Comparison of ENCODE assay signal across 9 mouse cellular contexts in the genomic region with DNA sequence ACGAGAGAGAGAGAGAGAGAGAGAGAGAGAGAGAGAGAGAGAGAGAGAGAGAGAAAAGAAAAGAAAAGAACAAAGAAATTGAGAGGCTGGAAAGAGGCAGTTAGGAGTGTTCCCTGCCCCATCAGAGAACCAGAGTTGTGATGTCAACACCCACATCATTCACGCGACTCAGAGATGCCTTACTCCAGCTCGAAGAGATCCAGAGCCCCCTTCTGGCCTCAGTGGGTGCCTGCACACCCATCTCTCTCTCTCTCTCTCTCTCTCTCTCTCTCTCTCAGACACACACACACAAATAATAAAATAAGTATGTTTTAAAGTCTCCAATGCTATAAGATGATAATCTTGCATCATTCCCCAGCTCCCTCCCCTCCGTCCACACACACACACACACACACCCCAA. TPM values are rescaled to one million over a fixed set of nuclear protein-coding genes. Genes with fewer than 3 reads are reported as not detected.
DNase-seq lines count a peak whose midpoint lies in the region; ATAC-seq and TF ChIP-seq lines count a peak whose summit lies in the region.
"Had no signal": no experiment of that assay in that cellular context is flagged by ENCODE, and none has a peak within 500 bp of the region (broad histone marks: within the 10 kb centered on the region; RNA-seq: fewer than 3 reads in every experiment).

No protein-coding gene starts in this region.

- no peak overlapping the region for H3K4me2 ChIP-seq in midbrain, embryonic 14.5 days (ENCODE audit: low read length)
- no peak overlapping the region for H3K4me2 ChIP-seq in midbrain, embryonic 11.5 days
- H3K4me2 ChIP-seq: midbrain, embryonic 12.5 days had no signal

- peak; percentile 35 for DNase-seq in gastrocnemius, adult 2 months
- DNase-seq in gastrocnemius, adult 8-10 months (ENCODE audit: low spot score in 2 of 2), result no peak
- DNase-seq in midbrain, embryonic 14.5 days, result peak; percentile 74
- no peak for DNase-seq in midbrain, embryonic 11.5 days (ENCODE audit: low spot score, missing footprints)
- DNase-seq in cerebellum, postnatal 14 days, result peak; percentile 32 to 53
- DNase-seq in retina, embryonic 14.5 days (ENCODE audit: low spot score), result peak; percentile 50
- DNase-seq in right cerebral cortex, postnatal 25 days, result no peak

- TF ChIP-seq CTCF in gastrocnemius, adult 2 months (IDR thresholded peaks at IDR 0.05), result peak; percentile 61

- H3K27me3 ChIP-seq in midbrain, embryonic 14.5 days (ENCODE audit: control insufficient read depth, insufficient read depth, low read length), result no peaks in the 10 kb centered on the region
- no peaks in the 10 kb centered on the region for H3K27me3 ChIP-seq in midbrain, embryonic 11.5 days (ENCODE audit: control insufficient read depth, insufficient read depth, low read length)

- intact Hi-C loops in gastrocnemius, adult 2 months (cut with DNase I), result loop anchor here (10.0 kb wide), 1 partner anchor 162 kb away; no protein-coding TSS in a partner anchor

- H3K9me3 ChIP-seq in midbrain, embryonic 14.5 days (ENCODE audit: control insufficient read depth, low read length), result no peaks in the 10 kb centered on the region
- H3K9me3 ChIP-seq in midbrain, embryonic 11.5 days (ENCODE audit: control insufficient read depth, low read length), result no peaks in the 10 kb centered on the region
- H3K9me3 ChIP-seq: midbrain, embryonic 12.5 days had no signal

- ATAC-seq in midbrain, embryonic 14.5 days (ENCODE audit: low FRiP score, low TSS enrichment), result no peak
- ATAC-seq in midbrain, embryonic 11.5 days (ENCODE audit: low FRiP score), result no peak
- ATAC-seq in inflammation-experienced regulatory T-cells, adult 6 months, result peak; percentile 52

- 36% methylated on average over 5 of the region's 5 CpGs for WGBS in midbrain, embryonic 14.5 days
- 25% methylated on average over 5 of the region's 5 CpGs for WGBS in midbrain, embryonic 11.5 days

- no peak overlapping the region for H3K27ac ChIP-seq in gastrocnemius, adult 2 months
- H3K27ac ChIP-seq in midbrain, embryonic 14.5 days (replicated peaks; ENCODE audit: low read depth, low read length), result no peak overlapping the region
- H3K27ac ChIP-seq in midbrain, embryonic 11.5 days (ENCODE audit: low read depth, low read length), result no peak overlapping the region
- H3K27ac ChIP-seq: midbrain, embryonic 12.5 days had no signal

- no peaks in the 10 kb centered on the region for H3K4me1 ChIP-seq in midbrain, embryonic 14.5 days (ENCODE audit: control insufficient read depth, insufficient read depth, low read length)
- no peaks in the 10 kb centered on the region for H3K4me1 ChIP-seq in midbrain, embryonic 11.5 days (ENCODE audit: control insufficient read depth, insufficient read depth, low read length)
- H3K4me1 ChIP-seq: midbrain, embryonic 12.5 days had no signal

- H3K4me3 ChIP-seq in gastrocnemius, adult 2 months, result no peak overlapping the region
- no peak overlapping the region for H3K4me3 ChIP-seq in midbrain, embryonic 14.5 days (replicated peaks; ENCODE audit: low read depth, low read length)
- H3K4me3 ChIP-seq in midbrain, embryonic 11.5 days (ENCODE audit: low read depth, low read length), result no peak overlapping the region
- H3K4me3 ChIP-seq: midbrain, embryonic 12.5 days had no signal

- no peaks in the 10 kb centered on the region for H3K36me3 ChIP-seq in midbrain, embryonic 14.5 days (ENCODE audit: control insufficient read depth, insufficient read depth, low read length)
- no peaks in the 10 kb centered on the region for H3K36me3 ChIP-seq in midbrain, embryonic 11.5 days (ENCODE audit: control insufficient read depth, insufficient read depth, low read length)
- H3K36me3 ChIP-seq: midbrain, embryonic 12.5 days had no signal

- no peak overlapping the region for H3K9ac ChIP-seq in midbrain, embryonic 14.5 days (replicated peaks; ENCODE audit: low read length)
- H3K9ac ChIP-seq in midbrain, embryonic 11.5 days (ENCODE audit: low read length), result no peak overlapping the region
- H3K9ac ChIP-seq: midbrain, embryonic 12.5 days had no signal

RNA-seq across cellular contexts. Expression of gene Rnft1, which starts 47.6 kb away (rescaled TPM):
- total RNA-seq in gastrocnemius, adult 2 months (2021), result 10 to 100 TPM; 42.1 to 45.2 TPM
- total RNA-seq in gastrocnemius, adult 8-10 months (2022), result 10 to 100 TPM; 42.7 to 48.1 (median 45.0) TPM
- 12.1 and 14.1 TPM in 2 replicates for polyA plus RNA-seq in midbrain, embryonic 14.5 days (2014; fragmentation: Nextera tagmentation; extraction: Ambion mirVana)
- polyA plus RNA-seq in midbrain, embryonic 11.5 days (2014; fragmentation: Nextera tagmentation; extraction: Ambion mirVana), result 23.7 and 25.1 TPM in 2 replicates
- polyA plus RNA-seq in inflammation-experienced regulatory T-cells, adult 6 months (2017; shearing (Covaris generic)), result 10 to 100 TPM; 54.8 to 62.4 (median 55.9) TPM

Comparison
In these comparisons a context has a peak if more than half of its experiments do, and no peak if none do; other contexts are left out.
1. DNase-seq: peak in gastrocnemius, adult 2 months (single experiment), midbrain, embryonic 14.5 days (single experiment), cerebellum, postnatal 14 days (2 of 2) and retina, embryonic 14.5 days (single experiment); none in gastrocnemius, adult 8-10 months (0 of 2), midbrain, embryonic 11.5 days (single experiment) and right cerebral cortex, postnatal 25 days (single experiment).